Mouse (Mus musculus): ENCODE results near the gene Tmem8b. TPM values are rescaled to one million over a fixed set of nuclear protein-coding genes. Genes with fewer than 3 reads are reported as not detected.

The Tmem8b gene
- 10 to 100 TPM; 15.4 to 17.9 TPM for total RNA-seq (2021)

DNA sequence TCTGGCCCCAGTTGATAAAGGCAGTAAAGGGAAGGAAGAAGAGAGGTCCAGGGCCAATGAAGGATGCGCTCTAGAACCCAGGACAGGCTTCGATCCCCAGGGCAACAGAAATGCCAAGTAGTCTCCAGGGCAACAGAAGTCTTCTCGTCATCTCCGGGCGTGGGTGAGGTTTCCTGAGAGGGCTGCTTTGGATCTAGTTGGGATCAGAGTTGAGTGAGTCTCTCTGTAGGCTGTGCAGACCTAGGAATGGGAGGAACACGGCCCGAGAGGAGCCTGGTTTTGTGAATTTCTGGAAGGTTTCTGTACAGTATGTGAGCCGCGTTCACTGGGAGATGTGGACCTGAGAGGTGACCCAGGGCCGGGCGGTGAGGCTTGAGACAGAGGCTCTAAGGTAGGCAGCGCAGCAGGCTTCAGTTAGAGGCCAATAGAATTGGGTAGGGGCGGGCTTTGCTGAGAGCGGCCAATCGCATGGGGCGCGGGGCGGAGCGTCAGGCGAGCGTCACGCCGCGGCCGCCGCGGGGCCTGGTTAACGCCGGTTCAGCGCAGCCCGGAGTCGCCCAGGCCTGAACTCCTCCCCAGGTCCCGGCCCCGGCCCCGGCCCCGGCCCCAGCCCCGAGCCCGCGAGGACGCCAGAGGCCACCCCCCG lies at the start of gene Tmem8b, which contains the start of gene Fam221b:
TSS of gene Tmem8b (plus strand) at position 190 of the 646 bp plus-strand sequence.
TSS of gene Fam221b (minus strand) at position 364 of the 646 bp plus-strand sequence.
- DNase-seq: peak; percentile 92

DNA sequence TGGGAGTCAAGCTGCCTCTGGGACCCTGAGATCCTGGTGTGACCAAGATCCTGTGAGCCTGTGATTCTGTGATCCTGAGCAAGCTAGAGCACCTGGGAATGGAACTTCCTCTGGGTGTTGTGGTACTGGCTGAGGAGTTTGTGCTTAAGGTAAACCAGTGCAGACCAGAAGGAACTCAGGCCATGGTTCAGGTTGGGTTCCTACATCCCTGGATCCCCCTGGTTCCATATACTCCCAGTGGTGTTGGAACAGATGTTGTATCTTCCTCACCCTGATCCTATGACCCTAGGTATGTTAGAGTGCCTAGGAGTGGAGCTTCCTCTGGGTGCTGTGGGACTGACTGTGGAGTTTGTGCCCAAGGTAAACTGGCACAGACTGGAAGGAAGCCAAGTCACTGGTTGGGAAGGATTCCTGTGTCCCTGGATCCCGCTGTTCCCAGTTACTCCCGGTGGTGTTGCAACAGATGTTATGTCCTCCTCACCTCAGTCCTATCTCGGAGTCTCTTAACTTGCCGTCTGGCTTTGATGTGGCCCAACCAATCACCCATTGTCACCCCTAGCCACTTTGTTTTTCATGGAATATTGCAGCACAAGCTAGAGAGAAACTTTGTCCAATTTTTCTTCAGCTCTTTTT lies 48.5 kb upstream of the Tmem8b start:
- no peak for DNase-seq

DNA sequence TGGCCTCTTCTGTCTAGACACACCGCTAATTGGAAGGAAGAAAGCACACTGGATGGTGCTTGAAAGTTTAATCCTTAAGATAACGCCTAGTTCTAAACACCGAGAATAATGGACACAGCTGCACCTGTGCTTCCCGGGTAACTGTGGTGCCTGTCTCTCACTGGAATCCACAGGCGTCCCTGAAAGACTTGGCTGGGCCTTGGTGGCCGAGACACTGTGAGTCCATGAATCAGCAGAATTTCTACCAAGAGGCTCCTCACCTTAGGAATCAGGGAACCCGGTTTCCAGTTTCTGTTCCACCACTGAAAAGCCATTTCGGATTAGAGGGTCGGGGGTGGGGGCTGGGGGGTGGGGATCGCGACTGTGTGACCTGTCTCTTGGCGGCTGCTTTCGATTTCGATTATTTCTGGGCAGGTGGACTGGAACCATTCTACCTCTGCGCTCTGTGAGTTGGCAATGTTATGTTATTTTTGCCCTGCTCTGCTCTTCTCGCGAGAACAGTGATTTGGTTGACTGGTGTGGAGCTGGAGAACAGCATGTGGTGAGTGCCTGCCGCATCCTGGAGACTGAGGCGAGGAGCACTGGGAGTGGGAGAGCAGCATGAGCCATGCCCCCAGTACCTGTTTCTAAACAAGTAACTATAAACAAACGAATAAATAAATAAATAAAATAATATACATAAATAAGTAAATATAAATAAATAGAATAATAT lies 39.5 kb upstream of the Tmem8b start:
- DNase-seq: no peak

- peak; percentile 88 for DNase-seq
These were observed 38.7 kb upstream of the Tmem8b start for GRCm38 (mm10) chr4:43630030-43630581.

DNA sequence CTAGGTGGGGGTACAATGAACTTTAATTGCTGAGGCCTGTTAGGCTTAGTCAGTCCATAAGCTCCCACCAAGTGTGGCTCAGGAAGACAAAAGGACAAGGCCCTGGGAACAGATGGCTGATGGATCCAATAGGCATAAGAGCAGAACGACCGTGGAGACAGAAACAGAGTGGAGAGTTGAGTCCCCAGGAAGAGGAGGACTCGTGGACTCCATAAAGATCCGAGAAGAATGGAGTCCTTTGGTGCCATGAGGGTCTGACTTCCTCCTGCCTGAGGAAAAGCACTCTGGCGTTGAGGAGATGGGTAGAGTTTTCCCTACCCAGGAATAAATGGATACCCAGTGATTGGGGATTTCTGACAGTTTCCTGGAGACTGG lies 38.1 kb upstream of the Tmem8b start:
- DNase-seq: no peak

GRCm38 (mm10) chr4:43631046-43631955 lies 37.5 kb upstream of the Tmem8b start, which contains the start of gene Npr2:
Gene Npr2 (plus strand): TSS chr4:43631935.
- DNase-seq: peak; percentile 72

DNA sequence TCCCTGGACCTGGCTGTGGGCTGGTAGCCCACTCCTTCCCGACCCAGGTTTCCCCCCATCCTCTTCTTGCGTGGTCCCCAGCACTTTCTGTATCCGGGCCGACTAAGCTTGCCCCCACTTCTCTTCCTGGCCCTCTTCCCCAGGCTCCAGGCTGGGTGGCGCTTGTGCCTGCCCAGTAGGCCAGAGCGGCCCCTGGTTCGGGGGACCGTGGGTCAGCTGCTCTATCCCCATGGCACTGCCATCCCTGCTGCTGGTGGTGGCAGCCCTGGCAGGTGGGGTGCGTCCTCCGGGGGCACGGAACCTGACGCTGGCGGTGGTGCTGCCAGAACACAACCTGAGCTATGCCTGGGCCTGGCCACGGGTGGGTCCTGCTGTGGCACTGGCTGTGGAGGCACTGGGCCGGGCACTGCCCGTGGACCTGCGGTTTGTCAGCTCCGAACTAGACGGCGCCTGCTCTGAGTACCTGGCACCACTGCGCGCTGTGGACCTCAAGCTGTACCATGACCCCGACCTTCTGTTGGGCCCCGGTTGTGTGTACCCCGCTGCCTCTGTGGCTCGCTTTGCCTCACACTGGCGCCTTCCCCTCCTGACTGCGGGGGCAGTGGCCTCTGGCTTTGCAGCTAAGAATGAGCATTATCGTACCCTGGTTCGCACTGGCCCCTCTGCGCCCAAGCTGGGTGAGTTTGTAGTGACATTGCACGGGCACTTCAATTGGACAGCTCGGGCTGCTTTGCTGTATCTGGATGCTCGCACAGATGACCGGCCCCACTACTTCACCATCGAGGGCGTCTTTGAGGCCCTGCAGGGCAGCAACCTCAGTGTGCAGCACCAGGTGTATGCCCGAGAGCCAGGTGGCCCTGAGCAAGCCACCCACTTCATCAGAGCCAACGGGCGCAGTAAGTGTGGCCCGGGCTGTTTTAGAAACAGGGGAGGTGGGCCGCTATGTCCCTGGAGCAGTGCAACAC lies 36.5 kb upstream of the Tmem8b start:
- peak; percentile 39 for DNase-seq

- no peak for DNase-seq
These were observed 35.5 kb upstream of the Tmem8b start for GRCm38 (mm10) chr4:43633296-43633695.

DNA sequence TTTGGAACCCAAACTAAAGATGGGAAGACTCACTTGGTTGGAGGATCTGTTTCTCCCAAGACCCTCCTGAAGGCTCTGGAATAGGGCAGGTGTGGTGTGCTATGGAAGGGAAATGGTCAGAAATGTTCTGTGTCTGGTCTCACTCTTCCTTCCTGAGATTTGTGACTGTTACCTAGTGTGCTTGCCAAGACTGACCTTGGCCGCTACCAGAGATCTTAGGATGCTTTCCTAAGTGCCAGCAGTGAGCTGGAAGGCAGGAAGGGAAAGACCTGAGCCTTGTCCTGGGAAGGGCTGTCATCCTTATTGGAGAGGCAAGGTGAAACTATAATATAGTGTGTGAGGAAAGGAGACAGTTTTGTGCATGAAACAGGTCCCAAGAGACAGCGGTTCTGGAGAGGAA lies 35.0 kb upstream of the Tmem8b start:
- no peak for DNase-seq

DNA sequence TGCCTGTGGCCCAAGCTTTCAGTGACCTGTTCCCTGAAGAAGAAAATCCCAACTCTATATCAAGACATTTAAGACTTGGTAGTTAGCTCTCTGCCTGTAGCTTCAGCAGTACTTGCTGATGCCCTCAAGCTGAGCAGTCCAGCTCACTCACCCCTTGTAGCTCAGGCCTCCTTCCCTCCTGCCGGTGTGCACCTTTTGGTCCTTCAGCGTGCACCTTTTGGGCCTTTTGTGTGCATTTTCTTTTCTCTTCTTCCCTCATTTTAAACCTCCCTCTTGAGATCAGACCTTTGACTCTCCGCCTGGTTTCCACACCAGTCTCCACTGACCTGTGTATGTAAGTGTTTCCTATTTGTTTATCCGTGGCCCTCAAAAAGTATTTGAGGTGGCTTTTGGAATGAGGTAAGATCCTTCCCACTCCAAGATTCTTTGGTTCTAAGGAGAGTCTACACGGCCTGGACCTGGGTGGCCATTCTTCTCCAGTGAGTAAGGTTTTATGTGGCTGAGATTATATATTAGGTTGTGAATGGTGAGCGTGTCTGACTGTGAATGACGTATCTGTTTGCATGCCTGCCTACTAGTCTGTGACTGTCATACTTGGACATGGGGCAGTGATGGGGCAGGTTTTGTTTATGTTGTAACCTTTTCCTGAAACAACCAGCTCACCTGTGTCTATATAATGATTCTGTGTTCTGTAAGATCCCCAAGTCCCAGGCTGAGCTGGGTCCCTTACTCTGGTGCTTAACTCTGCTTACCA lies 34.0 kb upstream of the Tmem8b start:
- DNase-seq: no peak

- no peak for DNase-seq
These were observed 32.0 kb upstream of the Tmem8b start for GRCm38 (mm10) chr4:43636751-43637150.

- no peak for DNase-seq
These were observed 28.7 kb upstream of the Tmem8b start for GRCm38 (mm10) chr4:43640076-43640475.

DNA sequence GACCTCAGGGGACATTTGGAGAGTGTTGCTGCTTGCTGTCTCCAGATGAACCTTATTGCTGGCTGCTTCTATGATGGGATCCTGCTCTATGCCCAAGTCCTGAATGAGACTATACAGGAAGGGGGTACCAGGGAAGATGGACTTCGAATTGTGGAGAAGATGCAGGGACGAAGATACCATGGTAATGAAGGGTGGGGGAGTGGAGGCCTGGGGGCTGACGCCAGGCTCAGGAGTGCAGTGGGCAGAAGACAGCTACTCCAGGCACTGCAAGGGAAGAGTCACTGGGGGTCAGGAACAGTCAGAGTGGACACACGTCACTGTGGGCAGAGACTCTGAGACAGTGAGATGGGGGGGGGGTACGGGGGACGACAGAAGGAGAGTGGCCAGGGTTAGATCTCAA lies 28.3 kb upstream of the Tmem8b start:
- no peak for DNase-seq

GRCm38 (mm10) chr4:43649783-43650182 lies 19.0 kb upstream of the Tmem8b start:
- no peak for DNase-seq

- no peak for DNase-seq
These were observed 16.0 kb upstream of the Tmem8b start for GRCm38 (mm10) chr4:43652726-43653125.

GRCm38 (mm10) chr4:43653161-43654015 lies 15.4 kb upstream of the Tmem8b start, which contains the start of gene Spag8:
Gene Spag8 (minus strand): TSS chr4:43653594.
- peak; percentile 27 for DNase-seq

- DNase-seq: no peak
These were observed 13.0 kb upstream of the Tmem8b start for GRCm38 (mm10) chr4:43655656-43656338.

DNA sequence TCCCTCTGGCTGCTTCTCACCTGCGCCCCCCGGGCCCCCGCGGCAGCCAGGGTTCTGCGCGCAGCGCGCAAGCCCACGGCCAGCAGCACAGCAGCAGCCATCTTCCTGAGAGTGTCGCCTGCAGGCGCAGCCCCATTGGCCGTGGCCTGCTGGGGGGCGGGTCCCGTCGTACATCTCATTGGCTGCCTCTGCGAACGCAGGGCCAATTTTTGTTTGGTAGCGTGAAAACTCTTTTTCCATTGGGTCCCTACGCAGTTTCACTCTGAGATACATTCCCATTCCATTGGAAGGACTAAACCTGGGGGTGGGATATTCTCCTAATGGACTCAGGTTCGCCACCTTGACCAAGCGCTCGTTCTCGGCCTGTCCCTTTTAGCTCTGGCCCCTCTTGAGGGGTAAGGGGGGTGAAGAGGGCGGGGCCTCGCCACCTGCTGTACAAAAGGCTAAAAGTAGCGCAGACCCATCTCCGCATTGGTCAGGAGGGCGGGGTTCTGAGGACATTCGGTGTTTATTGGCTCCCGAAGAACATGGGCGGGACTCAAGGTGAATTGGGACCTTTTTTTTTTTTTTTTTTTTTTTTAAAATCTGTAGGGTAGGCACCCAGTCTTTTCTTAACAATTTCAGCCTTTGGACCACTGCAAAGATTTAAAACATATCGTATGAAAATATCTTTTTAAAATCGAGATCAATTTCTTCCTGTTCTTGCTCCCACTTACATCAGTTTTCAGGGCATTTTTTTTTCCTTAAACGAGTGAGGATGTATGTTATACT lies 12.2 kb upstream of the Tmem8b start, which contains the start of gene Hint2:
TSS of gene Hint2 (minus strand) at position 128 of the 771 bp plus-strand sequence.
- peak; percentile 93 for DNase-seq
